Mouse (Mus musculus) stomach, postnatal 0 days (tissue): ENCODE measurements around the gene Prss44.

ENCODE experiments used
- CTCF ChIP-seq: IDR thresholded peaks from 2 replicates; pipeline ENCODE4 v1.5.1; 2016; ENCODE audit warnings: antibody characterized with exemption, low read depth, mild to moderate bottlenecking, moderate library complexity
- EP300 ChIP-seq: optimal IDR thresholded peaks from 2 replicates; pipeline ENCODE3; 2016; ENCODE audit warnings: antibody characterized with exemption

DNA sequence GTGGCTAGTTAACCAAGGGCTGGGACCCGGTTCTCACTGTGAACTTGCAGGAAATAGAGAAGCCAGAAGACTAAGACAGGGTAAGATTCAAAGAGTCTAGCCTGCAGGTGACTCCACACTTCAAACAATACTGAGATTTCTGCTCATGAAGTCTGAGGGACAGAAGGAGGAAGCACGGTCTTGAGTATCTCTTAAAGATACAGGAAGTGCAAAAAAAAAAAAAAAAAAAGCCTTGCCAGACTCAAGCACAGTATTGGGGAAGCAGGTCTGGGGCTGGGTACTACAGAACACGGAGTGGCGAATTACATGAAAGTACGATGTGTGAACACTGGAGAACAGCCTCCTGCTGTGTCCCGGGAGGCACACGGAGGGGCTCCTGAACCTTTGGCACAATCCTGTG is 12.0 kb downstream of the Prss44 start:
- TF ChIP-seq CTCF (no peak), EP300 (no peak)
